Mouse (Mus musculus) R1 (cell line): ENCODE measurements at regions not wholly inside any gene's neighbourhood (a gene's known extent, or its start where the extent isn't known, plus 50 kb on each side); places are given as distances from the start of the nearest gene placed in this dataset.

Experiments used
- DNase-seq: peaks from one replicate; pipeline ENCODE4 v3.0.0-alpha.2; 2018; ENCODE audit warnings: low read depth, low spot score

DNA sequence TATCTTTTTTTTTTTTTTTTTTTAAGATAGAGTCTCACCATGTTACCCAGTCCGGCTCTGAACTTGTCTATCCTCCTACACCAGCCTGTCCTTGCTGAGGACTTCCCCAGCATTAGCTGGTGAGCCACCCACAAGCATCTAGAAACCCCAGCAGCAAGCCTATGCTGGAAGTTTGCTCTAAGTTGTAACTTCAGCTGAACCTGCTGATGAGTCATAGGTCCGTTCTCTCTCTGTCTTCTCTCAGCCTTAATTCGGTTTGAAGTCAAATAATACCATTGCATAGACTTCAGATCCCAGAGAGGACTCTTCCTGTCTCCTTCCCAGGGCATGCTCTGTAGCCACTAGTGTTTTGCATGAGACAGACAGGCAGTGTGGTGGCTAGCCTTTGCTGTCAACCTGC is 68.3 kb upstream of the Myrip start:
- DNase-seq = no peak

DNA sequence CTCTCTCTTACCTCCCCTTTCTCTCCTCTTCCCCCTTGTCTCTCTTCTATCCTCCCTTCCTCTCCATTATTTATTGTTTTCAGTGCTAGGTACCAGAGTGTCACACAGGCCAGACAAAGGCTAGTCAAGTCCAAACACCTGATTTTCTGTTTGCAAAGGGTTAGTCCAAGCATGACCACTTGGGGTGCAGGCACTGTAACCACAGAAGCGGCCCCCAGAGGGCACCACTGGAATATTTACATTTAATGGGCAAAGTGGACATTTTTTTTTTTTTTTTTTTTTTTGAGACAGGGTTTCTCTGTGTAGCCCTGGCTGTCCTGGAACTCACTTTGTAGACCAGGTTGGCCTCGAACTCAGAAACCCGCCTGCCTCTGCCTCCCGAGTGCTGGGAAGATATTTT is 66.3 kb upstream of the Myrip start:
- peak; percentile 67 for DNase-seq

DNA sequence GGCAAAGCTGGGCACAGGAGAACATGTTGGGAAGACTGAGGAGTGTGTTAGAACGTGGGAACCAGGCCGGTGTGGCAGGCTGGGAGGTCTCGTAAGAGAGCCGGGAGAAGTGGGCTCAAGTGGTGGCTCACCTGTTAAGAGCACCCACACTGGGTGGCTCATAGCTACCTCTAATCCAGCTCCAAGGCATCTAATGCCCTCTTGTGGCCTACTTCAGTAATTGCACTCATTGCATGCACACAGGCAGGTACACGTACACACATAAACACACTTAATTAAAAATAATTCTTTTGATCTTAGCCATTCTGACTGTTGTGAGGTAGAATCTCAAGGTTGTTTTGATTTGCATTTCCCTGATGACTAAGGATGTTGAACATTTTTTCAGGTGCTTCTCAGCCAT is 55.9 kb upstream of the Myrip start:
- DNase-seq = peak; percentile 72

DNA sequence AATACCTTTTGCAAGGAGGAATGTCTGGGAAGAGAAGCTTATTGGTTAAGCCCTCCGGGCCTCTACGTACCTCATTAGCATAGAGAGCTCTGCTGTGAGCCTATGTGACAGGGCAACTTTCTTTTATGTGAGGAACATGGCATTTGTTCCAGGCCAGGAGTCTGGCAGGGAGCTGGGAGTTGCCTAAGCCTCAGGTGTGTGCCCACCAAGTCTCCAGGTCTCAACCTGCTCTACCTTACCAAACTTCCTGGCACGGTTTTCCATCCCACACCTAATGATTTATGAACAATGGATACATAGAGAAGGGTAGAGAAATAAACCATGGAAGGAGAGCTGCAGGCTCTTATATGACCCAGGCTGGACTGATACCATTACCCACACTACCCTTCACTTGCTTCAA is 52.6 kb upstream of the Myrip start:
- DNase-seq = no peak
